Mouse (Mus musculus) urinary bladder, postnatal 36 days (tissue): ENCODE data around the gene A830031A19Rik.

Source experiments
- DNase-seq, 2 experiments: peaks; one replicate each; pipeline ENCODE4 v3.0.0; 2022; ENCODE audit warnings: low spot score in 2 of 2, mixed read lengths in 1 of 2

The A830031A19Rik gene

GRCm38 (mm10) chr11:24076821-24077730, 2.2 kb upstream of the A830031A19Rik start:
- DNase-seq: peak; percentile 26 to 33

- DNase-seq: peak; percentile 25 to 27
Measured at GRCm38 (mm10) chr11:24076127-24076650, 1.3 kb upstream of the A830031A19Rik start.

GRCm38 (mm10) chr11:24075486-24076126, 752 bp upstream of the A830031A19Rik start:
- DNase-seq: no peak

- no peak for DNase-seq
Measured at GRCm38 (mm10) chr11:24074021-24074591, 748 bp downstream of the A830031A19Rik start.

- DNase-seq: no peak
Measured at GRCm38 (mm10) chr11:24065313-24065712, 9.5 kb downstream of the A830031A19Rik start.

GRCm38 (mm10) chr11:24064221-24064620, 10.6 kb downstream of the A830031A19Rik start:
- no peak for DNase-seq

GRCm38 (mm10) chr11:24062495-24063096, 12.3 kb downstream of the A830031A19Rik start:
- no peak for DNase-seq

- DNase-seq: no peak
Measured at GRCm38 (mm10) chr11:24061819-24062218, 13.0 kb downstream of the A830031A19Rik start.

- DNase-seq: no peak
Measured at GRCm38 (mm10) chr11:24060428-24060827, 14.4 kb downstream of the A830031A19Rik start.

GRCm38 (mm10) chr11:24059137-24059536, 15.7 kb downstream of the A830031A19Rik start:
- DNase-seq: no peak

- DNase-seq: no peak
Measured at GRCm38 (mm10) chr11:24052882-24053281, 22.0 kb downstream of the A830031A19Rik start.

GRCm38 (mm10) chr11:24050032-24050757, 24.7 kb downstream of the A830031A19Rik start:
- DNase-seq: no peak

GRCm38 (mm10) chr11:24049226-24050031, 25.4 kb downstream of the A830031A19Rik start:
- peak; percentile 55 to 73 for DNase-seq

- no peak for DNase-seq
Measured at GRCm38 (mm10) chr11:24044025-24044424, 30.8 kb downstream of the A830031A19Rik start.

GRCm38 (mm10) chr11:24020760-24021159, 54.1 kb downstream of the A830031A19Rik start:
- no peak for DNase-seq

- no peak for DNase-seq
Measured at GRCm38 (mm10) chr11:24018783-24019182, 56.1 kb downstream of the A830031A19Rik start.

GRCm38 (mm10) chr11:24016647-24017179, 58.1 kb downstream of the A830031A19Rik start:
- DNase-seq: no peak

- no peak for DNase-seq
Measured at GRCm38 (mm10) chr11:24016049-24016448, 58.8 kb downstream of the A830031A19Rik start.

- no peak for DNase-seq
Measured at GRCm38 (mm10) chr11:24014642-24015041, 60.2 kb downstream of the A830031A19Rik start.

GRCm38 (mm10) chr11:24012301-24012700, 62.6 kb downstream of the A830031A19Rik start:
- no peak for DNase-seq
